Mouse (Mus musculus): Measurements from ENCODE around the gene Stx17.

Stx17 gene

DNA sequence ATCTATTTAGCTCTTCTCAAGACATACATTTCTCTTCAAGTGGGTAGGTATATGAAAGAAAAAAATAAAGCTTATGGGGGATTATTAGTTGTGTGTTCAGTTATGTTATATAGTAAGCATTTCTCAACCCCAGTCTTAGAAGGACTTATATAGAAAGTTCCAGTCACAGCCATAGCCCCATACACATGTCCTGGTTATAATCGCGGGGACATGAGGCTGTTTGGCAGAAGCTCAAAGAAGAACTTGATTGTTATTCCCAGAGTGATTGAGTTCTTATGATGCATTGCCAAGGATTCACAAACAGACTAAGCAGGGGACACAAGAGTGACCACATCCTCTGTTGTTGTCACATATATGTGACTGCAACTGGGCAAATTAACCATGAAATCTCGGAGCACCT, 51.0 kb downstream of the Stx17 start:
- no peak for DNase-seq

DNA sequence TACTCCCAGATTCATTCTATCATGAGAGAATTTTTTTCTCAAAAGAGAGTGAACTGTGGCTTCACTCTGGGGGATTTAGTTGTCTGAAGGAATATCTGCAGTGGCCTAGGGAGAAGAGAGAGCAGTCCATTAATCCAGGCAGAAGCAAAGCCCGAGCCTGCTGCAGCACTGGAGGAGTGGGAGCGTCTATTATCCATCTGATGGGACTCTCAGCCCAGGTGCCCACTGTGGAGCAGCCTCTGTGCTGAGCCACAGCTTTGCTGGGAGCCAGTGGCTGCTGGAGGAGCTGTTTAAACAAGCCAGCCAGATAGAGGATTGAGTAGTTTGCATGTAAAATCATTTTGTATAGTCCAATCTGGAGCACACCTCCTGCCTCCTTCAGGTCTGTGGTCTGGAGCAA, 56.2 kb downstream of the Stx17 start:
- DNase-seq = no peak

DNA sequence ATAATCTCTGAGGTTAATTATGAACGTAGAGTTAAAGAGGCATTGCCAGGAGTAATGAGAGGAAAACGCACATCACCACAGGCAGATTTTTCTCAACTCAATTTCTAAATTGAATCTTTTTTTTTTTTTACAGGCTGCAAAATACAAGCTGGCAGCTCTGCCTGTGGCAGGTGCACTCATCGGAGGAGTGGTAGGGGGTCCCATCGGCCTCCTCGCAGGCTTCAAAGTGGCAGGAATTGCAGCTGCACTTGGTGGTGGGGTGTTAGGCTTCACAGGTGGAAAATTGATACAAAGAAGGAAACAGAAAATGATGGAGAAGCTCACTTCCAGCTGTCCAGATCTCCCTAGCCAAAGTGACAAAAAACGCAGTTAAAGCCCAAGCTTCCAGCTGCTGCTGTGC, 56.7 kb downstream of the Stx17 start:
- no peak for DNase-seq

DNA sequence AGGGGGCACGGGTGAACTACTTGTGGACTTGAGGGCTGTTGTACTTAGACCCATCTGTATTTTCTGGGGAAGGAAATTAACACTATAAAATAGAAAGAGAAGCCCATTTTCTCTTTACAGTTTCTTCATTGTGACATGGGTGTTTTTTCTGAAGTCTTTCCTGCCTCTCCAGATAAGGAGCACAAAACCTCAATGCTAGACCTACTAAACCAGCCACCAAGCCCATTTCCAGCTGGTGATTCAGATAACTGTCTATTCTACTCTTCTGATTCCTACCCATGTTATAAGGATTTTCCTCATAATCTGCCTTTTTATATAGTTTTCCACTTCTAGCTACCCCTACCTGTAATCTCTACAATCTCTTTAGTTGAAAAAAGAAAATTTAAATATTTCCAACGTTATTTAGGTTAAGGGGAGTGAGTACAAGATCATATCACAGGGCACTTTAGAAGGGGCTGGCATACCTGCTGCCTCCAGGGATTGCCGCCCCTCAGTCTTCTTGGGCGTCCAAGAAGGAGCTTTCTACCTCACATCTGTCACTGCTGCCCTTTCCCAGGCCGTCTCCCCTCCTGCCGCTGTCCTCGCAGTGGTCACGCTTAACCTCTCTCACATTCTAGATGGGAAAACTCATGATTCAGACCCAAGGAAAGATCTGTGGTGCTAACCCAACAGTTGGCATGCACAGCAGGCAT, 57.5 kb downstream of the Stx17 start:
- DNase-seq = no peak

DNA sequence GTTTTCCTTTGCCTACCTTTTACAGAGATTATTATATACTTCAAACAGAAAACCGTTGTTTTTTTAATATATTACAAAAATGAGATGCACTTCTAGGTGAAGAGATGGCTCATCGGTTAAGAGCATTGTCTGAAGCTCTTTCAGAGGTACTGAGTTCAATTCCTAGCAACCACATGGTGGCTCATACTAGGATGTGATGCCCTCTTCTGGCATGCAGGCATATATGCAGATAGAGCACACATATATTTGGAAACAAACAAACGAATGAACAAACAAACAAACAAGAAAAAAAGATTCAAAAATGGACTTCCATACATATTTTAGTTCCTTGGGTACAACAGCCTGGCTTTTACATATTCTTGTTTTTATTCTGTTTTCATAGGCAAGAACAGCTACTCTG, 73.2 kb downstream of the Stx17 start:
- no peak for DNase-seq

DNA sequence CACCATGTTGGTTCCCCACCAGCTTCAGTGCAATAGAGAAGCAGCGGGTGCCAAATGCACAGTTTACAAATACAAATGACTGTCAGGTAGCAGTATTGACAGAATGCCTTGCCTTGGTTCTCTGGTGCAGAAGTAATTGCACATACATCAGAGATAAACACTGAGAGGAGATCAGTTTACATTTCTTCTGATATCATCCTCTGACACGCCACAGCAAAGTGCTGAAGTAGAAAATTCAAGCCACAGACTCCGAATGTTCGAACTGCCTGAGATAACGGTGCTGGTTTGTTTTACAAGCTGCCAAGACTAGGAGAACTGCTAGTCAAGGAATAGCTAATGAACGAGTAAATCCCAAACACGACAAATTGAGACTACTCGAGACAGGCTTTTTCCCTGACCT, 73.7 kb downstream of the Stx17 start:
- no peak for DNase-seq

DNA sequence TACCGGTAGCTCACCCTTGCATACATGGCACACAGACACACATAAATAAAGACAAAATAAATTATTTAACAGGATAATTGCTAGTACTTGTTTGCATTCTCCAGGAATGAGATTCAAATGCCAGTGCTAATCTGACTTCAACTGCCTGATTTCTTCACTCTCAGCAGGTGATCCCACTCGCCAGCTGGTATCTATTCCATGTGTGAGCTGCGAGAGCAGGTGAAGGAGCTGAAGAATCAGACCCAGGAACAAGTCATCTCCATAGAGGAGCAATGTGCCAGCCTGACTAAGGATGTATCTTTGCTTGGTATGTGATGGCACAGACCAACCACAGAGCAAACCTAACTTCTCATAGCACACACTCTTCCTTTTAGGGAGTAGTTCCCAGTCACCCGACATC, 78.8 kb downstream of the Stx17 start:
- DNase-seq = no peak

DNA sequence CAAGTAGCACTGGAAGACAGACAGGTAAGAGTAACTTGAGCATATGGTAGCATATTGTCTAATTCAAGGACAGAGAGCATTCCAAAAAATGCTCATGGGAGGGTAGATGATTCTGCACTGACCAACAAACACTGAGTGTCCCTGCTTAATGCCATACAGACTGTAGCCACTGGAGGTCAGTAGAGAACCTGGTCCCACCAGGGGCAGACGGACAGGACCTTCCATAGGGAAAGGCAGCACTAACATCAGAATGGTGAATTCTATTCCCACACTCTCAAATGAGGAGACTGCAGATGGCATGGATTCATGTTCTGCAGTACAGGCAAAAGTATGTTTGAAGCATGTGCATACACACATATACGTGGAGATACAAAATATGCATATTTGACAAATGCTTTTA, 100.5 kb downstream of the Stx17 start:
- DNase-seq = peak; percentile 71

DNA sequence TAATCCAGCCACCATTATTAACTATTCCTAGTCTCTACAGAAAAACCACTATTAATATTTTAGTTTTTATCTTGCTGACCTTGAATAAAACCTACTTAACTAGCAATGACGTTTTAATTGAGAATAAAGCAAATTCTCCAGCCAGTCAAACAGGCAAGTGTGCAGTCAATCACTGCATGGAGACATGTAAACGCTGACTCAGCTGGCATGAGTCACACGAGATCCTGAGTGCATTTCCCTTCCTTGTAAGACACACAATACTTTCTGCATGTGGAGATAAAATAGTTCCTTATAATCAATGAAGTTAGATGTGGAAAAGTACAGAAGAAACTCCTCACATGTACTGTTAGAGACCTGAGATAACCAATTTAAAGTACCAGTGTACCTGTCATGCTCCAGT, 100.9 kb downstream of the Stx17 start:
- DNase-seq = no peak

DNA sequence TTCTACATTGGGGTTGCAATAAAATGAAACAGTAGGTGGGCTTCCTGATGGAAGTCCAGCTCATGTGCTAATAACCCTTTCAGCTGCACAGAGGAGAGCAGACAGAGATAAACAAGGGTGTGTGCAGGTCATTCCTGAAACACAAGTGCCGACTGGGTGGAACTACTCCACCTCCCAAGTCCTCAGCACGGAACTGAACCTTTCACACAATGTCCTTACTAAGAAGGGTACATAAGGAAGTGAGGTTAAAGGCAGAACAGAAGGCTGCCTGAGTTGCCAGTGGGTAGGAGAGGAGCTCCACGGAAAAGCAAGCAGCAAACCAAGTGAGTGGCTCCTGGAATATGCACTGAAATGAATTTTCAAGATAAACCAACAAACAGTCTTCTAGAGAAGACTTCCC, 102.1 kb downstream of the Stx17 start:
- DNase-seq = no peak

Measured in kidney, adult 18-20 months (tissue).